Mouse (Mus musculus): Measurements from ENCODE around the gene Hs6st3. TPM values are rescaled to one million over a fixed set of nuclear protein-coding genes. Genes with fewer than 3 reads are reported as not detected.
"Not testable (repeated sequence)": the region's sequence is repeated elsewhere in the genome, so short reads cannot be mapped to it uniquely, and the experiment has no call there.

Hs6st3 gene
- total RNA-seq, 2 experiments from 2014 or later = 0.12 to 0.21 TPM

DNA sequence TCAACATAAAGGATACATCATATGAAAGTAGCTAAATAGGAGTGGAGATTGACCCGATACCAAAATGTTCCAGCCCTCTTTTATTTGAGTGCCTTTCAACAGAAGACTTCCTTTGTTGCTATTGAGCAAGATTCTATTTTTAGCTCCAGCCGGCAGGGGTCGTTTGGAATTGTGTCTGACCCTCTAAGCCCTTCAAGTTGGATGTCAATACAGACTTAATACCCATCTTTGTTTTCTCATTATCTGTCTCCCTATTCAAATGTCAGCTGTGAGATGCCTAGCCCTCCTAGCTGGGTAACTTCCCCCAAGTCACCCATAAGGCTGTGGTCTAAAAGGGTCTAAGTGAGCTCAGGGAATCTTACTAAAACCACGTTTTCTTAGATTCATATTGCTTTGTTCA, 312.3 kb downstream of the Hs6st3 start:
- no peak for DNase-seq (ENCODE audit: low spot score)

DNA sequence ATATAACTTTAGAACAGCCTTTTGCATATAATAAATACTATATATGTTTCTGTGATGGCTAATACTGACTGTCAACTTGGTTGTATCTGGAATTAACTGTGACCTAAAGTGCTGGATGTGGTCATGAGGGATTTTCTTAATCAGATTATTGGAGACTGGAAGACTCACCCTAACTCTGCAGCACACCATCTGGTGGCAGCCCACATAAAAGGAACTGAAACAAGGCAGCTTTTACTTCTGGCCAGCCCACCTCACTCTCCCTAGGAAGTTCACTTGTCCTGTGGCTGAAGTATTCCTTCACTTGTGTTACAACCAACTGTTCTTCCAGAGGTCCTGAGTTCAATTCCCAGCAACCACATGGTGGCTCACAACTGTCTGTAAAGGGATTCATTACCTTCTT, 313.5 kb downstream of the Hs6st3 start:
- no peak for DNase-seq (ENCODE audit: low spot score)

GRCm38 (mm10) chr14:119452382-119452781, 314.2 kb downstream of the Hs6st3 start:
- DNase-seq (ENCODE audit: low spot score) = no peak

- no peak for DNase-seq (ENCODE audit: low spot score)
Measured at GRCm38 (mm10) chr14:119452797-119453196, 314.7 kb downstream of the Hs6st3 start.

DNA sequence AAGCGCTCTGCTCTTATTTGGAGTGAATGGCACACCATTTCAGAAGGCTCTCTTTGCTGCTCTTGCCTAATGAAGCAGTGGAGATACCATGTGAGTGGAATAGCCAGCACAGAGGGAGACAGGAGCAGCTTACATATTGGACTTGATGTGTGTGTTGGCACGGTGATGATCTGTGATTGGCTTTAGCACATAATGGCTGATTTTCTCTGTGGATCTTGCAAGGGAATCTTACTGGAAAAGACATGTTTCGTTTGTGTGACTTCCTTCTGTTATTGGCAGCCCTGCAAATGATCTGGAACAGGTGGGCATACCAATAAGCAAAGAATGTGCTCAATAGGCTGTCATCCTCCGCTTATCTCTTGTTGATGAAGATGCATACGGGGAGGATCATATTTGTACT, 326.2 kb downstream of the Hs6st3 start:
- no peak for DNase-seq (ENCODE audit: low spot score)

- no peak for DNase-seq (ENCODE audit: low spot score)
Measured at GRCm38 (mm10) chr14:119464883-119465282, 326.7 kb downstream of the Hs6st3 start.

- no peak for DNase-seq (ENCODE audit: low spot score)
Measured at GRCm38 (mm10) chr14:119466899-119467588, 328.9 kb downstream of the Hs6st3 start.

DNA sequence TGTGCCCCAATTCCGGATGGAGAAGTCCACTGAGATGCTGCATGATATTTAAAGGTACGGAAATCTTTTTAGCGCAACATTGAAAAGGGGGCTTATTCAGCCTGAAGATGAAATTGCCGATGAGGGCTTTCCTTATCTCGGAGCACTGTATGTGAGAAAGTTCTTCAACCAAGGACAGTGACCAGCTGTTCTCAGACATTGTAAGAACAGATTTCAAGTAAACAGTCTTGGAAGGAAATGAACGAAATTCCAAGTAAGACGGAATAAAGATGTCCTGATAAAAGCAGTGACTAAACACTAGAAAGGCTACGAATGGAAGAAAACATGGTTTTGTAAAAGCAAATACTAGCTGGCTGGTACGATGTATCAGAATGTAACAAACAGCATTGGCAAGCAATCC, 338.4 kb downstream of the Hs6st3 start:
- no peak for DNase-seq (ENCODE audit: low spot score)

GRCm38 (mm10) chr14:119477836-119478235, 339.7 kb downstream of the Hs6st3 start:
- DNase-seq (ENCODE audit: low spot score) = no peak

GRCm38 (mm10) chr14:119488978-119489703, 351.0 kb downstream of the Hs6st3 start:
- no peak for DNase-seq (ENCODE audit: low spot score)

- DNase-seq (ENCODE audit: low spot score) = no peak
Measured at GRCm38 (mm10) chr14:119520632-119521031, 382.5 kb downstream of the Hs6st3 start.

GRCm38 (mm10) chr14:119521056-119521455, 382.9 kb downstream of the Hs6st3 start:
- DNase-seq (ENCODE audit: low spot score) = no peak

GRCm38 (mm10) chr14:119532889-119533546, 394.9 kb downstream of the Hs6st3 start:
- no peak for DNase-seq (ENCODE audit: low spot score)

- DNase-seq (ENCODE audit: low spot score) = no peak
Measured at GRCm38 (mm10) chr14:119540505-119540904, 402.4 kb downstream of the Hs6st3 start.

DNA sequence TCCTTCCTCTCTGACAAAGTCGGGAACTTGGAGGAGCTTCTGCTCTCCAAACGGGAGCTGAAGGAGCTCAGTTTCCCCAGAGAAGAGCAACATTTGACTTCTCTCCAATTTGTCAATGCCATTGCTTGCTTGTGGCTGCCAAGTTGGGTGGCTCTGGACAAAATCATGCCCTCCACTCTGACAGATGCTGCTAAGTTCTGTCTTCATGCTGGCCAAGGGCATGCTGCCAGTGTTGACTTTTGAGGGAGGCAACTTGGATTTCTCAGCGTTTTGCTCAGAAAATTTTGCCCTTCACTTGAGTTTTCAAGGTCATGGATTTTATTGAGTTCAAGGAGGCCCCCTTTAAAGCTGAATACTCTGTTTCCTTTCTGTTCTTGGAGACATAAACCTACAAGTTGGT, 406.5 kb downstream of the Hs6st3 start:
- DNase-seq (ENCODE audit: low spot score) = no peak

DNA sequence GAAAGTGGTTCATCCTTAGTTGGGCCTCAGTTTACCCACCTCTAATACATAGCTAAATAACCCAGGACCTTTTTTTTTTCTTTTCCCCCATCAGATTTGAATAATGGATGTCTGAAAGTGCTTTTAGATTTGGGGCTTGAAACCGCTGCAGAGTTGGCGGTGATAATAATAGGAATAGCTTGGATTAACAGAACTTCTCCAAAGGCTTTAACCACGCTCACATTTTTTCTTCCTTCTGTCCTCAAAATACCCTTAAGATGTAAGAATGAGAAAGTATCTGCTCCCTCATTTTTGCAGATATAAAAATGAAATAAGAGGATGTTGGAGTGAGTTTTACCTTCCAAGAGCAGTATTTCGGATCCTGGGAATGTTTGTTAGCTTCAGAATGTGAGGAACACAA, 420.2 kb downstream of the Hs6st3 start:
- DNase-seq (ENCODE audit: low spot score) = no peak

GRCm38 (mm10) chr14:119582039-119582508, 443.9 kb downstream of the Hs6st3 start:
- DNase-seq (ENCODE audit: low spot score) = no peak

GRCm38 (mm10) chr14:119585069-119585468, 446.9 kb downstream of the Hs6st3 start:
- DNase-seq (ENCODE audit: low spot score) = no peak

DNA sequence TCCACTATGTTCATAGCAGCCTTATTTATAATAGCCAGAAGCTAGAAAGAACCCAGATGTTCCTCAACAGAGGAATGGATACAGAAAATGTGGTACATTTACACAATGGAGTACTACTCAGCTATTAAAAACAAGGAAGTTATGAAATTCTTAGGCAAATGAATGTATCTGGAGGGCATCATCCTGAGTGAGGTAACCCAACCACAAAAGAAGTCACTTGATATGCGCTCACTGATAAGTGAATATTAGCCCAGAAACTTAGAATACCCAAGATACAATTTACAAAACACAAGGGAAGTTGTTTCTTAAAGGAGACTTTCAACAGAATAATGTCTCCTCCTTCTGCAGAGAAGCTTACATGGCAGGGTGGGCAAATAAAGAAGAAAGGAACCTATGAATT, 449.2 kb downstream of the Hs6st3 start:
- DNase-seq (ENCODE audit: low spot score) = not testable (repeated sequence)

GRCm38 (mm10) chr14:119604327-119604726, 466.2 kb downstream of the Hs6st3 start:
- DNase-seq (ENCODE audit: low spot score) = no peak

DNA sequence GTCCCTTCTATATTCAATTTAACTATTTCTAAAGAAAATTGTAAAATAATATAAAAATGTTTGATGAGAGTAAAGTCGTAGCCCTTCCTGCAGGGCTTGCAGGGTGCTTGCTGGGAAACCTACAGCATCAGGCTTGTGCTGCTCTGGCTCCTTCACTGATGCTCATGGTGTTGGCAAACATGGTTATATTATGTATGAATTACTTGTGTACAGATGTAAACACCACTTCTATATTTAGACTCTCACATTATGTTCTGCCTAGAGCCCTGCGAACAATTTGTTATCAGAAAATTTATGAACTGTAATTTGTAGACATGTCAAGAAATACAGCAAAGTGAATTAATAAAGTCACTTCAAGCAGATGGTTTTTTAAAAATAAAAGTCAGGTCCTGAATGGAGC, 474.7 kb downstream of the Hs6st3 start:
- DNase-seq (ENCODE audit: low spot score) = no peak

- no peak for DNase-seq (ENCODE audit: low spot score)
Measured at GRCm38 (mm10) chr14:119629127-119629526, 491.0 kb downstream of the Hs6st3 start.

All from gastrocnemius, adult 18-20 months (tissue).